Mouse (Mus musculus): Measurements from ENCODE around the gene Aars2.

- no peak for TF ChIP-seq CTCF (IDR thresholded peaks at IDR 0.05; ENCODE audit: borderline replicate concordance, control insufficient read depth, extremely low read depth, insufficient read depth, low read length, poor library complexity)
- no peak for TF ChIP-seq POLR2A (IDR thresholded peaks at IDR 0.05; ENCODE audit: control insufficient read depth, extremely low read depth, insufficient read depth, low read length, poor library complexity)
Observed at GRCm38 (mm10) chr17:45559732-45560525, 53.3 kb downstream of the Aars2 start.
